Mouse (Mus musculus) G1E (cell line): ENCODE data around the gene Larp4b. TPM values are rescaled to one million over a fixed set of nuclear protein-coding genes. Genes with fewer than 3 reads are reported as not detected.

ENCODE experiments used
- ATAC-seq: 2 replicates; pipeline ENCODE4 v1.8.0; 2016; ENCODE audit warnings: mild to moderate bottlenecking; ENCODE audit not compliant: insufficient number of reproducible peaks, poor library complexity, low FRiP score, severe bottlenecking; ENCODE audit errors: extremely low read depth
- DNase-seq: peaks from one replicate; pipeline ENCODE4 v3.0.0; 2012; ENCODE audit warnings: low spot score
- H3K27me3 ChIP-seq: 2 replicates; pipeline ENCODE4 v1.6.1; 2012; ENCODE audit warnings: mild to moderate bottlenecking, low read length, inconsistent platforms; ENCODE audit not compliant: insufficient read depth
- H3K36me3 ChIP-seq: replicated peaks from 2 replicates; pipeline ENCODE3; 2012; ENCODE audit warnings: mild to moderate bottlenecking, inconsistent platforms
- H3K4me1 ChIP-seq: 2 replicates; pipeline ENCODE4 v1.6.1; 2012; ENCODE audit warnings: low read depth, low read length, inconsistent platforms, mixed read lengths; ENCODE audit not compliant: insufficient read depth
- H3K4me3 ChIP-seq: 2 replicates; pipeline ENCODE4 v1.5.1; 2012; ENCODE audit warnings: low read depth, mild to moderate bottlenecking, inconsistent platforms, low read length, moderate library complexity, mixed read lengths
- H3K9me3 ChIP-seq: replicated peaks from 2 replicates; pipeline ENCODE4 v1.6.1; 2012; ENCODE audit warnings: inconsistent platforms
- CTCF ChIP-seq: IDR thresholded peaks from 2 replicates; pipeline ENCODE4 v1.5.1; 2012; ENCODE audit warnings: low read depth, low read length, inconsistent platforms, mixed read lengths
- GATA1 ChIP-seq: IDR thresholded peaks from 2 replicates; pipeline ENCODE4 v1.6.1; 2012; ENCODE audit warnings: borderline replicate concordance, low read length, inconsistent platforms, mixed read lengths
- GATA2 ChIP-seq: IDR thresholded peaks from 2 replicates; pipeline ENCODE4 v1.6.1; 2012; ENCODE audit warnings: low read depth, low read length, inconsistent platforms, borderline replicate concordance
- POLR2AphosphoS5 ChIP-seq: IDR thresholded peaks from 2 replicates; pipeline ENCODE4 v1.6.1; 2012; ENCODE audit warnings: low read depth, low read length, inconsistent platforms; ENCODE audit not compliant: insufficient replicate concordance
- TAL1 ChIP-seq: conservative IDR thresholded peaks from 2 replicates; pipeline ENCODE4 v1.6.1; 2012; ENCODE audit warnings: low read depth, low read length, inconsistent platforms, mixed read lengths
- polyA plus RNA-seq: library from polyadenylated mRNA; stranded (reverse); fragments of >175 nt; gene quantifications from 2 replicates; pipeline ENCODE4 v1.2.3, GENCODE M21; 2012
- total RNA-seq, 2 experiments: library from RNA; stranded (forward) in 1 of 2; stranded (reverse) in 1 of 2; fragments of 200-1000 nt in 1 of 2; fragments of >200 nt in 1 of 2; fragmentation: Nextera tagmentation in 1 of 2; gene quantifications; 2 replicates each; pipeline ENCODE4 v1.2.3; 2014 to 2017

Gene Larp4b
- total and polyA plus RNA-seq, 3 experiments = 66.3 to 233 (median 208) TPM

DNA sequence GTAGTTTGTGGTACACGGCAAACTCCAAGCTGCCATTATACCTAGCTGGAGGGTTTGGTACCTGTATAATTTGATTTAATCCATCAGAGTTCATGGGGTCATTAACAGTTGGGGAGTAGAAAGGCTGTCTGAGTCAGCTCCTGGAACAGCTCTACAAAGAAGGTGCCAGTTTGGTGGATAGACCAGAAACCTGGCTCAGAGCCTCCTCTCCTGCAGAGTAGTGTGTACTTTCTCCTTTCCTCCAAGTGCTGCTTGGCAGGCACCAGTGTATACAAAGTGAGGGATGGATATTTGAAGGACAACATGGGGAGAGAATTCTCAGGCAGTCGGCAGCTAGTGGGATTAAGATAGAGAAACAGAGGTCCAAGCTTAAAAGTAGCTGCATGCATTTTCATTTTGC lies 29.5 kb upstream of the Larp4b start:
- TF ChIP-seq GATA2 (no peak), CTCF (no peak), POLR2AphosphoS5 (no peak), GATA1 (no peak), TAL1 (no peak)
- no peaks in the 10 kb centered on the region for H3K4me1 ChIP-seq
- ATAC-seq = no peak
- no peak for DNase-seq
- H3K27me3 ChIP-seq = peaks cover 47% of the 10 kb centered on the region
- no peaks in the 10 kb centered on the region for H3K36me3 ChIP-seq
- H3K4me3 ChIP-seq = no peak overlapping the region
- no peaks in the 10 kb centered on the region for H3K9me3 ChIP-seq

DNA sequence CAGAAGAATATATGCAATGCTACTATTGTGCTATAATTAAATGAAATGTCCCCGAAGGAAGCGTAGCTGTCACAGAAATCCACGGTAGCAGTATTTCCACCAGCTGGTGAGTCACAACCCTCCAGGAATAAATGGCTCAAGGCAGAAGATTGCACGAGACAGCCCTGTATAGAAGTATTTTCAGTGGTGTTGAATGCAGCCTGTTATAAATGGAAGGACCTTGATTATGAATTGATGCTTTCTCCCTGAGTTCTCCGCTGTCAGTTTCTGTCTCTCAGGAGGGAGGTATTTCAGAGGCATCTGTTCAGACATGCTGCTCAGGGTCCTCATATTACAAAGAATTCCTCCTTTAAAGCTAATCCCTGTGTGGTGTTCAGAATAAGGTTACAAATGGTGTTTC lies 27.6 kb upstream of the Larp4b start:
- no peaks in the 10 kb centered on the region for H3K9me3 ChIP-seq
- DNase-seq (no peak), ATAC-seq (no peak)
- TF ChIP-seq POLR2AphosphoS5 (no peak), GATA2 (no peak), GATA1 (no peak), TAL1 (no peak), CTCF (no peak)
- H3K36me3 ChIP-seq = no peaks in the 10 kb centered on the region
- H3K4me3 ChIP-seq = no peak overlapping the region
- H3K27me3 ChIP-seq = peaks cover 55% of the 10 kb centered on the region
- H3K4me1 ChIP-seq = no peaks in the 10 kb centered on the region

DNA sequence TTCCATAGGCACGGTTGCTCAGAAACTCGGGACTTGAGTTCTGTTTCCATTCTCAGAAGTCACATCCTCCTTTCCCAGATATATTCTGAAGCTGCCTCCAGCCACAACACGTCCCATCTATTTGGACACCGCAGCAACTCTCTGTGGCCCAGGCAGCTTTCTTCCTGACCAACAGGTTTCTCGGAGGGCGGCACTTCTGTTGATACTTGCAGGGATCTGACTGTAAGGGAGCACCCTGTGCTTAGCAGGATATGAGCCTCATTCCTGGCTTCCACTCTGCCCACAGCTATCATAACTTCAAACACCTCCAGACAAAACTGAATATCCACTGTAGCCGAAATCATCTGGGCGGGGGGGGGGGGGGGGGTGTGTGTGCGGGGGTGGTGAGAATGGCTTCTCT lies 22.7 kb upstream of the Larp4b start:
- TF ChIP-seq TAL1 (no peak), POLR2AphosphoS5 (no peak), CTCF (no peak), GATA1 (no peak), GATA2 (no peak)
- H3K4me1 ChIP-seq = peaks cover 4% of the 10 kb centered on the region; the same call in 1 of the 2 replicates
- DNase-seq (no peak), ATAC-seq (no peak)
- no peak overlapping the region for H3K4me3 ChIP-seq
- peaks cover 56% of the 10 kb centered on the region for H3K27me3 ChIP-seq
- no peaks in the 10 kb centered on the region for H3K36me3 ChIP-seq
- no peaks in the 10 kb centered on the region for H3K9me3 ChIP-seq

DNA sequence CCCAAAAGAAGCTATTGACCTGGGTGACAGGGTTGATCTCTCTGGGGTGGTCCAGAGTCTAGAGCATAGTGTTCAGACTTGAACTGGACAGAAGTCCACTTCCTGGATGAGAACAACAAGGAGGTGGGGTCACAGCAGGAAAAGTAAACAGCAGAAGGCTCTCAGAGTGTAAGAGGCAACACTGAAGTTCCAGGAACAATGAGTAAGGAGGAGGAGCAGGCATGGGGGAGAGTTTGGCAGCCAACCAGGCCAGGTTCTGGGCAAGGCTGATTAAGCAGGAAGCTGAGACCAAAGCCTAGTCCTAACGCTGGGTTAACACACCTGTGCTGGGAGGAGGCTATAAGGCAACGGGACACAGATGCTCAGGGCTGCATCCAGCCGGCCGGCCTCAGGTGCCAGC lies 19.9 kb upstream of the Larp4b start:
- no peak for TF ChIP-seq CTCF
- no peak for TF ChIP-seq TAL1
- no peak for TF ChIP-seq GATA2
- no peak for TF ChIP-seq POLR2AphosphoS5
- no peak for TF ChIP-seq GATA1

DNA sequence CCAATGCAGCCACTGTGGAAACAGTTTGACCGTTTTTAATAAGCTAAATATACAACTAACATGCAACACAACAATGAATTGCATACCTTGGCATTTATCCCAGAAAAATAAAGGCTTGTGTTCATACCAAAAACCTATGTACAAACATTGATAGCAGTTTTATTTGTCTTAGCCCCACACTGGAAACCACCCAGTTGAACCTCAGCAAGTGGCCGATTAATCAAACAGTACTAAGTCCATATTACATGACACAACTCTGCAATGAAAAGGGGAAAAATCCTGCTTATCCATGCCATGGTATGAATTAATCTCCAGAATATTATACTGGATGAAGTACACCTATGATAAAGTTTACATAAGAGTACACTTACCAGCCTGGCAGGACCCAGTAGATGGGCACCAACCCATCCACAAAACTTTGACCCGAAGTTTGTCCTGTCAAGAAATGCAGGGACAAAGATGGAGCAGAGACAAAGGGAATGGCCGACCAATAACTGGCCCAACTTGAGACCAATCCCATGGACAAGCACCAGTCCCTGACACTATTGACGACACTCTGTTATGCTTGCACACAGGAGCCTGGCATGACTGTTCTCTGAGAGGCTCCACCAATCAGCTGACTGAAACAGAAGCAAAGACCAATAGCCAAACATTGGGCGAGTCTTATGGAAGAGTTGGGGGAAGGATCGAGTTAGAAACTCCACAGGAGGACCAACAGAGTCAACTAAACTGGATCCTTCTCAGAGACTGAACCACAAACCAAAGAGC lies 17.7 kb upstream of the Larp4b start:
- TF ChIP-seq CTCF (no peak), TAL1 (no peak)
- no peaks in the 10 kb centered on the region for H3K9me3 ChIP-seq
- H3K27me3 ChIP-seq = peaks cover 46% of the 10 kb centered on the region
- no peak for DNase-seq
- no peak for ATAC-seq
- H3K36me3 ChIP-seq = no peaks in the 10 kb centered on the region
- H3K4me1 ChIP-seq = peaks cover 4% of the 10 kb centered on the region; the same call in 1 of the 2 replicates
- no peak overlapping the region for H3K4me3 ChIP-seq

More for the DNA sequence above, 19.9 kb upstream of the Larp4b start:
- peaks cover 55% of the 10 kb centered on the region for H3K27me3 ChIP-seq
- H3K9me3 ChIP-seq = no peaks in the 10 kb centered on the region
- ATAC-seq = no peak
- no peaks in the 10 kb centered on the region for H3K36me3 ChIP-seq
- no peak overlapping the region for H3K4me3 ChIP-seq
- H3K4me1 ChIP-seq = peaks cover 4% of the 10 kb centered on the region; the same call in 1 of the 2 replicates
- no peak for DNase-seq

DNA sequence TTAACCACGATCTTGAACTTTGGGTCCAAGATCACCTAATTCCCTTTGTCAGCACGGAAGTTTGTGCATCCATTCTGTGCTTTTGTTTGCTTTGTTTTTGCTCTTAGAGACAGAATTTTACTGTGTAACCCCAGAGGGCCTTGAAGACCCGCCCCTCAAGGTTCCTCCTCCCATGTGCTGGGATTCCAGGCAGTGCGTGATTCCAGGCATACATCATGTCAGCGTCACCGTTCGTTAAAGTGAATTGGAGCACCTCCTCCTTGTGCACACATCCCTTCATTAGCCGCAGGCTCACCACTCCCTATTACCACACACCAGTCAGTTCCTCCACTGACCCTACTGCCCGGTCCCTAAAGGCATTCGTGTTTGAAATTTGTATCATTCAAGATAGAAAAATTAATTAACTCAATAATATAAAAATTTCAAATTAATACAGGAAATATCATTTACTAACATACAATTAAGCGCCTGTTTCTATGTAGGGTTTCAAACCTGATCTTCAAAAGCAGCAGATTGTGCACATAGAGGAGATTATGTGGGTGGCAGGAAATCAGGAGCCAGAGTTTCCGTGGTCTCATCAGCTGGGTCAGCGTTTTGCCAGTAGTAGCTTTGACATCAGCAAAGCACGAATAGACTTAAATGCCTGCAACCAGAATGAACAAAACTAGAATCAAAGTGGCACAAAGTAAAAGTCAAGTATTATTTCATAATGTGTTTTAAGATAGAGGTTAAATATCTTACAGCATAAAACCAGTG lies 11.4 kb upstream of the Larp4b start:
- Histone ChIP-seq H3K4me3 (no peak overlapping the region), H3K4me1 (no peaks in the 10 kb centered on the region), H3K27me3 (peaks cover 46% of the 10 kb centered on the region), H3K9me3 (no peaks in the 10 kb centered on the region), H3K36me3 (no peaks in the 10 kb centered on the region)
- ATAC-seq (no peak), DNase-seq (no peak)
- no peak for TF ChIP-seq CTCF
